Mouse (Mus musculus) spleen, adult 2 months (tissue): ENCODE data around the gene Ptprm. TPM values are rescaled to one million over a fixed set of nuclear protein-coding genes. Genes with fewer than 3 reads are reported as not detected.

Experiments used
- DNase-seq, 2 experiments: peaks; one replicate each; pipeline versions ENCODE4 v3.0.0 to v3.0.0-alpha.2; 2012 to 2021; ENCODE audit warnings: low spot score in 2 of 2, low read depth in 1 of 2
- H3K27ac ChIP-seq: fragments of 200-500 bp; 2 replicates; pipeline ENCODE4 v1.5.1; 2012; ENCODE audit warnings: low read length, inconsistent platforms; ENCODE audit not compliant: insufficient read depth
- H3K27me3 ChIP-seq: fragments of 200-500 bp; 2 replicates; pipeline ENCODE4 v1.6.1; 2012; ENCODE audit warnings: mild to moderate bottlenecking, moderate library complexity, low read length, inconsistent platforms; ENCODE audit not compliant: control insufficient read depth, insufficient read depth
- H3K36me3 ChIP-seq: fragments of 200-500 bp; 2 replicates; pipeline ENCODE4 v1.6.1; 2012; ENCODE audit warnings: mild to moderate bottlenecking, low read length, inconsistent platforms; ENCODE audit not compliant: control insufficient read depth, insufficient read depth
- H3K4me1 ChIP-seq: fragments of 200-500 bp; 2 replicates; pipeline ENCODE4 v1.6.1; 2011; ENCODE audit warnings: inconsistent platforms; ENCODE audit not compliant: control insufficient read depth, insufficient read depth, insufficient read length
- H3K4me3 ChIP-seq: fragments of 200-500 bp; 2 replicates; pipeline ENCODE4 v1.5.1; 2011; ENCODE audit warnings: mild to moderate bottlenecking, inconsistent platforms; ENCODE audit not compliant: insufficient read depth, insufficient read length; ENCODE audit errors: extremely low read depth
- CTCF ChIP-seq: fragments of 200-500 bp; IDR thresholded peaks from 2 replicates; pipeline ENCODE4 v1.5.1; 2011; ENCODE audit warnings: mild to moderate bottlenecking, inconsistent platforms; ENCODE audit not compliant: insufficient read depth, insufficient read length, insufficient replicate concordance; ENCODE audit errors: extremely low read depth
- POLR2A ChIP-seq: fragments of 200-500 bp; IDR thresholded peaks from 2 replicates; pipeline ENCODE4 v1.6.1; 2011; ENCODE audit warnings: low read depth, low read length, inconsistent platforms
- whole genome bisulfite sequencing: fragments of 180-500 bp; shearing (Covaris S2); methylation state at CpG from one replicate; pipeline ENCODE4 v1.1.7; 2018; 5-methylcytosine and 5-hydroxymethylcytosine counted together
- polyA plus RNA-seq: library from polyadenylated mRNA; depleted of rRNA; stranded (reverse); fragments of >200 nt; gene quantifications from 2 replicates; pipeline ENCODE4 v1.2.3, GENCODE M21; 2012

The Ptprm gene
- polyA plus RNA-seq, 1 experiment: 5.0 TPM

DNA sequence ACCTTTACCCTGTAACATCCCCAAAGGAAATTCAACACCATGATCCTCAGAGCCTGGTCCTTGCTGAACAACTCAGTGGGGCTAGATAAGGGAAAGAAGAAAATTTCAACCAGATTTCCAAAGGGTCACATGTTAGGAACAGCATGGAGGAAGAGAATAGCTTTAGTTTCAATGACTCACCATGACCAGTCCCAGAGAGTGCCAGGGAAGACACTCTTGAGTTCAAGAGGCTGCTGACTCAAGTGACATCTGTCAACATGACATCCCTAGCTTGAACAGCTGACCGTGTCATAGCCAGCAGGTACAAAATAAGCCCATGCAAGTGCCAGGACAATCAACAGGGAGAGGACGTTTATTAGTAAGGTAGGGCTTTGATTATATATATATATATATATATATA, 182.9 kb downstream of the Ptprm start:
- WGBS: 78% methylated on average over 2 of the region's 2 CpGs
- Histone ChIP-seq H3K27me3 (no peaks in the 10 kb centered on the region), H3K36me3 (no peaks in the 10 kb centered on the region), H3K27ac (no peak overlapping the region), H3K4me1 (no peaks in the 10 kb centered on the region), H3K4me3 (no peak overlapping the region)
- TF ChIP-seq POLR2A: no peak
- TF ChIP-seq CTCF: no peak
- DNase-seq: no peak

DNA sequence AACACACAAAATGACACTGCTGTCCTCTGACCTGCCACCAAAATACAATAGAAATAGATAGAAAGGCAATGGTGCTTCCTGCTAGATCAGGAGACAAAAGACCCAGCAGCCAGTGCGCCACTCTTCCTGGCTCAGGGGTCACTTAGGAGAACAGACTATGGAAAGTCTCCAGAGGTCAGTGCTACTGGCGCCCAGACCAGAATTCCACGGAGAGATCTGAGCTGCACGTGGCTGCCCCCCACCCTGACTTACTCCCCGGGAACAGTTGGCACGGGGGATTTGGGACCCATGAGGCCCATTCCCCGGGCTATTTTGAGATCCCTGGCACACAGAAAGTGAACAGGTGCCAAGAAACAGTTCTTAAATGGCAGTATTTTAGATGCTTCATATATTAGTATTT, 183.6 kb downstream of the Ptprm start:
- no peaks in the 10 kb centered on the region for H3K27me3 ChIP-seq
- WGBS: 87% methylated on average over 7 of the region's 7 CpGs
- no peaks in the 10 kb centered on the region for H3K36me3 ChIP-seq
- no peaks in the 10 kb centered on the region for H3K4me1 ChIP-seq
- H3K27ac ChIP-seq: no peak overlapping the region
- no peak for TF ChIP-seq POLR2A
- TF ChIP-seq CTCF: no peak
- DNase-seq: no peak
- H3K4me3 ChIP-seq: no peak overlapping the region

DNA sequence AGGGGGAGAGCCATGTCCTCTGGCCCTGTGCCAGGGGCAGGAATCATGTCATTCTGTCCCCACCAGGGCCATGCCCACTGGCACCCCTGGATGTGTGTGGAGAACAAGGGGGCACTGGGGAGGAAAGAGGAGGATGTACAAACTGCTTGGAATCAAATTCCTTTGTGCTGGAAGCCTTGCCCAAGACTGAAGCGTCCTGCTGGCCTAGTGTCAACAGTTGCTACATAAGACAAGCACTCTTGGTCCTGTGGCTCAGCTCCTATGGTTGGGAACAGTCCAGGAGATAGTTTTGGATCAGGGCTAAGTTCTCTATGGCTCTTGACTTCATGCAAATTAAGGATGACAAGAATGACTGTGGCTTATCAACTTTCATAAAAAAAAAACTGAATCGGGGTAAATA, 188.4 kb downstream of the Ptprm start:
- Histone ChIP-seq H3K27ac (no peak overlapping the region), H3K4me1 (no peaks in the 10 kb centered on the region), H3K4me3 (no peak overlapping the region), H3K36me3 (no peaks in the 10 kb centered on the region), H3K27me3 (no peaks in the 10 kb centered on the region)
- DNase-seq: no peak
- 85% methylated on average over 2 of the region's 2 CpGs for WGBS
- TF ChIP-seq CTCF: no peak
- no peak for TF ChIP-seq POLR2A

DNA sequence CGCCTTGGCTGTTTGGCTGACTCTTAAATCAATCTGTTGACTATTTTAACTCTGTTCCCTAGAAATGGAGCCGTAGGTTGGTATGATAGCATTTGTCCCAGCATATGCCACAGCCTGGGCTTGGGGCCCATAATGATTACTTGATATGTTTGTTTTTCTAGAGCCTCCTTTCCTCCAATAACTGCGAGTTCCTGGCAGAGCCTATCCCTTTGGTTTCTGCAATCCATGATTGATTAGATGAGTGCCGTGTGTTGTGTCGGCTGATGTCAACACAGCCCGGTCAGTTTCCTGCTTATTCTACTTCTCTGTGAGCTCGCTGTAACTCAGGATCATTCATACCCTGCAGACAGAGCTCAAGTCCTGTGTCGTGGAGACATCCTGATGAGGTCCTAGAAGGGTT, 194.6 kb downstream of the Ptprm start:
- no peak overlapping the region for H3K4me3 ChIP-seq
- H3K36me3 ChIP-seq: no peaks in the 10 kb centered on the region
- no peaks in the 10 kb centered on the region for H3K4me1 ChIP-seq
- no peak overlapping the region for H3K27ac ChIP-seq
- no peak for TF ChIP-seq CTCF
- no peak for TF ChIP-seq POLR2A
- no peaks in the 10 kb centered on the region for H3K27me3 ChIP-seq
- WGBS: 77% methylated on average over 8 of the region's 8 CpGs
- DNase-seq: no peak

DNA sequence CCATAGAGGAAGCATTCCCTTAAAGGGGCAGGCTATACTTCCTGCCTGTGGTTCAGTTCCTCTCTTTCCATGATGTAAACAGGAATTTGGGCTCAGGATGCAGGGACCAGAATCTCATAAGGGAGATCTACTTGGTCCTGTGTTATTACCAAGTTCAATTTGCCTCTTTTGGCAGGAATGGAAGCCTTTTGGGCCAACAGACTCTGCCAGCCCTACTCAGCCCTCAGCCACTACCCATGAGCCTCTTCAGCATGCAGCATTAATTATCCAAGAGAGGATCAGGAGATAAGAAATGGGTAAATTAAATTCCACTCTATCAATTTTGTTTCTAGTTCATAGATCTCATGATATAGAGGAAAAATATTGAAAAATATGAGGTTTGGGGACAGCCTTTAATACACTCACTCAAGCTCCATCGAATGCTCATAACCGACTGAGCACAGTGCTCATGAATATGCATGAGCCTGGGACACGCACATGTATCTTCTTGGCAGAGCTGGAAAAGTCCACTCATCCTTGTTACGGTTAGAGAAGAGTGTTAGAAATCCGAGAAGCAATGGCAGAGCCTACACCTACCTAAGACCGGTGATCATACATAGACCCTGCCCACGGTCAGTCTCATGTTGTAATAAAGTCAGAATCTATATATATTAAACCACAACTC, 197.0 kb downstream of the Ptprm start:
- Histone ChIP-seq H3K36me3 (no peaks in the 10 kb centered on the region), H3K27me3 (no peaks in the 10 kb centered on the region), H3K4me1 (no peaks in the 10 kb centered on the region), H3K4me3 (no peak overlapping the region), H3K27ac (no peak overlapping the region)
- TF ChIP-seq POLR2A: no peak
- no peak for TF ChIP-seq CTCF
- 93% methylated on average over 7 of the region's 7 CpGs for whole genome bisulfite sequencing
- no peak for DNase-seq

DNA sequence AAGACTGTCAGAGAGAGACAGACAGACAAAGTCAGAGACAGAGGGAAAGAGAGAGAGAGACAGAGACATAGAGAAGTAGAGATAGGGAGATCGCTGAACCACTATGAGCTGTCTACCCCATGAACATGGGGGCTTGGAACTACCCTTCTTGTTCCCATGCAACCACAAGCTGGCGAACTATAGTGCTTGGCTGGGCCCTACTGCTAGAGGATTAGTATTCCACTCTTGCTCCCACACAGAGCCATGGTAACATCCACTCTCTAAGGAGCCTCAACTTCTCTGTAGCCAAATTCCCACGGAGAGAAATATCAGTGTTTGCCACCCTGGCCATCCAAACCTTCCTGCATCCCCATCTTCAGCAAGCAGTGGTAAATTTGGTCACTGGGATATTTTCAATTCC, 202.0 kb downstream of the Ptprm start:
- no peak for TF ChIP-seq CTCF
- no peak for DNase-seq
- H3K4me3 ChIP-seq: no peak overlapping the region
- no peaks in the 10 kb centered on the region for H3K27me3 ChIP-seq
- no peaks in the 10 kb centered on the region for H3K4me1 ChIP-seq
- WGBS: 84% methylated on average over 3 of the region's 3 CpGs
- no peaks in the 10 kb centered on the region for H3K36me3 ChIP-seq
- no peak overlapping the region for H3K27ac ChIP-seq

DNA sequence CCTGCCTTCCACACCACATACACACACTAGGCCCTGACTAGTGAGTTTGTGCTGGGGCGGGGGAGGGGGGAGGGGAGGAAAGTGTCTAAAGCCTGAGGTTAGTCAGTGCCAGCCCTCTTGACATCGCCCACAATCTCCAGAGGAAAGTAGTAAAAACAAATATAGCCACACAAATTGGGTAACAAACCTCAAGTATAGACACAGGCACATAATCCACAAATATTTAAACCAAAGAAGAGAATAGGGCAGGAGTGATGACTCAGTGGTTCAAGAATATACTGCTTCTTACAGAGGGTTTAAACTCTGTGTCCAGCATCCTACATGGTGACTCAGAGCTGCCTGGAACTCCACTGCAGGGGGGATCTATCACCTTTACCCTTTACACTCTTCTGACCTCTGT, 203.8 kb downstream of the Ptprm start:
- Histone ChIP-seq H3K27me3 (no peaks in the 10 kb centered on the region), H3K4me1 (no peaks in the 10 kb centered on the region), H3K27ac (no peak overlapping the region), H3K36me3 (no peaks in the 10 kb centered on the region), H3K4me3 (no peak overlapping the region)
- 82% methylated on average over 2 of the region's 2 CpGs for WGBS
- no peak for TF ChIP-seq CTCF
- no peak for TF ChIP-seq POLR2A
- no peak for DNase-seq
